Mouse (Mus musculus): ENCODE results near the gene Pdlim5. TPM values are rescaled to one million over a fixed set of nuclear protein-coding genes. Genes with fewer than 3 reads are reported as not detected.

Gene Pdlim5
- polyA plus RNA-seq, 1 experiment from 2014 or later = 28.9 TPM

GRCm38 (mm10) chr3:142282706-142283105 is 112.8 kb downstream of the Pdlim5 start:
- Histone ChIP-seq H3K36me3 (ENCODE audit: control insufficient read depth, insufficient read depth, low read length) (no peaks in the 10 kb centered on the region), H3K27ac (replicated peaks) (no peak overlapping the region), H3K4me1 (replicated peaks; ENCODE audit: control insufficient read depth, insufficient read depth) (no peaks in the 10 kb centered on the region), H3K27me3 (ENCODE audit: control insufficient read depth, insufficient read depth, low read length) (no peaks in the 10 kb centered on the region), H3K4me2 (replicated peaks; ENCODE audit: low read depth) (peak overlapping the region; percentile 31), H3K4me3 (ENCODE audit: low read depth, low read length) (peak overlapping the region; percentile 5; the same call in 1 of the 2 replicates), H3K9ac (ENCODE audit: low read length) (no peak overlapping the region), H3K9me3 (ENCODE audit: control insufficient read depth, low read length) (no peaks in the 10 kb centered on the region)
- peak; percentile 69 for DNase-seq (ENCODE audit: low spot score)
- TF ChIP-seq CTCF (IDR thresholded peaks at IDR 0.05; ENCODE audit: low read depth) (peak; percentile 87), EP300 (optimal IDR thresholded peaks at IDR 0.05) (no peak)
- whole genome bisulfite sequencing = 31% methylated on average over 9 of the region's 9 CpGs
- ATAC-seq (ENCODE audit: low FRiP score, low TSS enrichment) = peak; percentile 79

- DNase-seq (ENCODE audit: low spot score) = no peak
These were observed 113.8 kb downstream of the Pdlim5 start for GRCm38 (mm10) chr3:142281656-142282055.

GRCm38 (mm10) chr3:142281093-142281445 is 114.4 kb downstream of the Pdlim5 start:
- Histone ChIP-seq H3K4me2 (replicated peaks; ENCODE audit: low read depth) (no peak overlapping the region), H3K27me3 (ENCODE audit: control insufficient read depth, insufficient read depth, low read length) (no peaks in the 10 kb centered on the region), H3K9me3 (ENCODE audit: control insufficient read depth, low read length) (no peaks in the 10 kb centered on the region), H3K27ac (replicated peaks) (no peak overlapping the region), H3K36me3 (ENCODE audit: control insufficient read depth, insufficient read depth, low read length) (no peaks in the 10 kb centered on the region), H3K9ac (ENCODE audit: low read length) (no peak overlapping the region), H3K4me3 (ENCODE audit: low read depth, low read length) (no peak overlapping the region), H3K4me1 (replicated peaks; ENCODE audit: control insufficient read depth, insufficient read depth) (no peaks in the 10 kb centered on the region)
- peak; percentile 90 for ATAC-seq (ENCODE audit: low FRiP score, low TSS enrichment)
- WGBS = 55% methylated on average over 1 of the region's 1 CpGs
- TF ChIP-seq EP300 (optimal IDR thresholded peaks at IDR 0.05) = no peak
- no peak for TF ChIP-seq CTCF (IDR thresholded peaks at IDR 0.05; ENCODE audit: low read depth)
- peak; percentile 63 for DNase-seq (ENCODE audit: low spot score)

More at GRCm38 (mm10) chr3:142281656-142282055, 113.8 kb downstream of the Pdlim5 start:
- no peak for TF ChIP-seq EP300 (optimal IDR thresholded peaks at IDR 0.05)
- TF ChIP-seq CTCF (IDR thresholded peaks at IDR 0.05; ENCODE audit: low read depth) = no peak
- no peak overlapping the region for H3K4me2 ChIP-seq (replicated peaks; ENCODE audit: low read depth)
- no peaks in the 10 kb centered on the region for H3K36me3 ChIP-seq (ENCODE audit: control insufficient read depth, insufficient read depth, low read length)
- H3K4me3 ChIP-seq (ENCODE audit: low read depth, low read length) = no peak overlapping the region
- H3K27me3 ChIP-seq (ENCODE audit: control insufficient read depth, insufficient read depth, low read length) = no peaks in the 10 kb centered on the region
- H3K4me1 ChIP-seq (replicated peaks; ENCODE audit: control insufficient read depth, insufficient read depth) = no peaks in the 10 kb centered on the region
- 80% methylated on average over 7 of the region's 7 CpGs for WGBS
- H3K9me3 ChIP-seq (ENCODE audit: control insufficient read depth, low read length) = no peaks in the 10 kb centered on the region
- no peak overlapping the region for H3K9ac ChIP-seq (ENCODE audit: low read length)
- no peak overlapping the region for H3K27ac ChIP-seq (replicated peaks)
- 0 out of 2 replicates have a peak, but pooled peaks have one; percentile 27 for ATAC-seq (ENCODE audit: low FRiP score, low TSS enrichment)

GRCm38 (mm10) chr3:142280366-142281092 is 115.0 kb downstream of the Pdlim5 start:
- Histone ChIP-seq H3K36me3 (ENCODE audit: control insufficient read depth, insufficient read depth, low read length) (no peaks in the 10 kb centered on the region), H3K4me3 (ENCODE audit: low read depth, low read length) (no peak overlapping the region), H3K4me1 (replicated peaks; ENCODE audit: control insufficient read depth, insufficient read depth) (no peaks in the 10 kb centered on the region), H3K9ac (ENCODE audit: low read length) (no peak overlapping the region), H3K27ac (replicated peaks) (no peak overlapping the region), H3K27me3 (ENCODE audit: control insufficient read depth, insufficient read depth, low read length) (no peaks in the 10 kb centered on the region), H3K4me2 (replicated peaks; ENCODE audit: low read depth) (no peak overlapping the region), H3K9me3 (ENCODE audit: control insufficient read depth, low read length) (no peaks in the 10 kb centered on the region)
- ATAC-seq (ENCODE audit: low FRiP score, low TSS enrichment) (peak; percentile 79), DNase-seq (ENCODE audit: low spot score) (no peak)
- no peak for TF ChIP-seq CTCF (IDR thresholded peaks at IDR 0.05; ENCODE audit: low read depth)
- WGBS = 56% methylated on average over 6 of the region's 6 CpGs

- H3K27me3 ChIP-seq (ENCODE audit: control insufficient read depth, insufficient read depth, low read length) = no peaks in the 10 kb centered on the region
- H3K4me2 ChIP-seq (replicated peaks; ENCODE audit: low read depth) = no peak overlapping the region
- ATAC-seq (ENCODE audit: low FRiP score, low TSS enrichment) (no peak), DNase-seq (ENCODE audit: low spot score) (no peak)
- H3K9ac ChIP-seq (ENCODE audit: low read length) = no peak overlapping the region
- H3K36me3 ChIP-seq (ENCODE audit: control insufficient read depth, insufficient read depth, low read length) = no peaks in the 10 kb centered on the region
- H3K9me3 ChIP-seq (ENCODE audit: control insufficient read depth, low read length) = no peaks in the 10 kb centered on the region
- no peak overlapping the region for H3K4me3 ChIP-seq (ENCODE audit: low read depth, low read length)
- H3K4me1 ChIP-seq (replicated peaks; ENCODE audit: control insufficient read depth, insufficient read depth) = no peaks in the 10 kb centered on the region
- no peak overlapping the region for H3K27ac ChIP-seq (replicated peaks)
- 74% methylated on average over 3 of the region's 3 CpGs for WGBS
- TF ChIP-seq EP300 (optimal IDR thresholded peaks at IDR 0.05) (no peak), CTCF (IDR thresholded peaks at IDR 0.05; ENCODE audit: low read depth) (no peak)
These were observed 116.5 kb downstream of the Pdlim5 start for GRCm38 (mm10) chr3:142279011-142279410.

- ATAC-seq (ENCODE audit: low FRiP score, low TSS enrichment) = no peak
- H3K27ac ChIP-seq (replicated peaks) = no peak overlapping the region
These were observed 119.0 kb downstream of the Pdlim5 start for GRCm38 (mm10) chr3:142276506-142276905.

More at GRCm38 (mm10) chr3:142276506-142276905, 119.0 kb downstream of the Pdlim5 start:
- no peak overlapping the region for H3K4me2 ChIP-seq (replicated peaks; ENCODE audit: low read depth)
- no peak overlapping the region for H3K4me3 ChIP-seq (ENCODE audit: low read depth, low read length)
- no peak for DNase-seq (ENCODE audit: low spot score)
- H3K9ac ChIP-seq (ENCODE audit: low read length) = no peak overlapping the region
- 74% methylated on average over 3 of the region's 3 CpGs for WGBS
- no peaks in the 10 kb centered on the region for H3K9me3 ChIP-seq (ENCODE audit: control insufficient read depth, low read length)
- no peaks in the 10 kb centered on the region for H3K27me3 ChIP-seq (ENCODE audit: control insufficient read depth, insufficient read depth, low read length)
- H3K4me1 ChIP-seq (replicated peaks; ENCODE audit: control insufficient read depth, insufficient read depth) = no peaks in the 10 kb centered on the region
- TF ChIP-seq CTCF (IDR thresholded peaks at IDR 0.05; ENCODE audit: low read depth) (no peak), EP300 (optimal IDR thresholded peaks at IDR 0.05) (no peak)
- H3K36me3 ChIP-seq (ENCODE audit: control insufficient read depth, insufficient read depth, low read length) = 0 out of 2 replicates have a peak, but pooled peaks cover 2% of the 10 kb centered on the region

All from stomach, postnatal 0 days (tissue).